Mouse (Mus musculus): ENCODE measurements around the gene Ngdn. TPM values are rescaled to one million over a fixed set of nuclear protein-coding genes. Genes with fewer than 3 reads are reported as not detected.

The Ngdn gene
- total and polyA plus RNA-seq, 3 experiments, result 75.4 to 111 (median 77.9) TPM

- no peak overlapping the region for H3K27ac ChIP-seq (ENCODE audit: insufficient read depth, low read depth)
- dilution Hi-C loops (cut with MboI; ENCODE audit: extremely low pct_ligation_motif_present, extremely low pct_unique_long_range_greater_than_20kb, low sequenced_read_pairs), result no loop called here
- in situ Hi-C loops (cut with MboI; ENCODE audit: low pct_ligation_motif_present, low pct_unique_long_range_greater_than_20kb, low sequenced_read_pairs), result no loop called here
- H3K4me1 ChIP-seq (ENCODE audit: control insufficient read depth in 1 of 2, insufficient read depth in 2 of 2), result no peaks in the 10 kb centered on the region
- H3K9ac ChIP-seq (ENCODE audit: insufficient read depth, low read depth), result no peak overlapping the region
- H3K4me2 ChIP-seq (ENCODE audit: insufficient read depth, low read depth, poor library complexity, severe bottlenecking), result no peak overlapping the region
- H3K79me2 ChIP-seq (replicated peaks; ENCODE audit: control insufficient read depth, extremely low read depth, insufficient read depth, poor library complexity, severe bottlenecking), result no peaks in the 10 kb centered on the region
- no peak overlapping the region for H3K4me3 ChIP-seq (replicated peaks in 1 of 3; ENCODE audit: low read depth in 2 of 3, low read length in 2 of 3, poor library complexity in 1 of 3)
- TF ChIP-seq ZC3H11A (IDR thresholded peaks at IDR 0.05; ENCODE audit: low read depth, low read length), result no peak
- TF ChIP-seq CHD1 (IDR thresholded peaks at IDR 0.05; ENCODE audit: low read depth, low read length), result no peak
- no peak for TF ChIP-seq JUND (conservative IDR thresholded peaks at IDR 0.05; ENCODE audit: low read depth, low read length)
- no peak for TF ChIP-seq USF2 (conservative IDR thresholded peaks at IDR 0.05; ENCODE audit: low read depth, low read length)
- no peak for TF ChIP-seq IRF4 (IDR thresholded peaks at IDR 0.05; ENCODE audit: low read depth, low read length)
- no peak for TF ChIP-seq SIN3A (IDR thresholded peaks at IDR 0.05; ENCODE audit: low read length)
- no peak for TF ChIP-seq BHLHE40 (IDR thresholded peaks at IDR 0.05; ENCODE audit: low read depth, low read length)
- no peak for TF ChIP-seq MAFK (IDR thresholded peaks at IDR 0.05; ENCODE audit: insufficient replicate concordance, low read length)
- TF ChIP-seq MEF2A (IDR thresholded peaks at IDR 0.05; ENCODE audit: borderline replicate concordance, low read depth, low read length), result no peak
- TF ChIP-seq USF1 (IDR thresholded peaks at IDR 0.05; ENCODE audit: low read depth, low read length), result no peak
- TF ChIP-seq ZMIZ1 (IDR thresholded peaks at IDR 0.05; ENCODE audit: low read depth, low read length), result no peak
- no peak for TF ChIP-seq MAZ (IDR thresholded peaks at IDR 0.05; ENCODE audit: low read depth, low read length)
- TF ChIP-seq MXI1 (IDR thresholded peaks at IDR 0.05; ENCODE audit: low read depth, low read length), result no peak
- TF ChIP-seq EP300 (IDR thresholded peaks at IDR 0.05; ENCODE audit: low read length), result no peak
- peaks cover 3% of the 10 kb centered on the region for H3K9me3 ChIP-seq (replicated peaks; ENCODE audit: low read length)
- H3K36me3 ChIP-seq (replicated peaks in 1 of 2; ENCODE audit: control insufficient read depth in 1 of 2, insufficient read depth in 1 of 2, low read length in 1 of 2), result no peaks in the 10 kb centered on the region
- peaks cover 46% of the 10 kb centered on the region for H3K27me3 ChIP-seq (replicated peaks)
- no peak for DNase-seq (ENCODE audit: extremely low read depth)
Observed at GRCm38 (mm10) chr14:55006541-55006940, 8.7 kb upstream of the Ngdn start.

- dilution Hi-C loops (cut with MboI; ENCODE audit: extremely low pct_ligation_motif_present, extremely low pct_unique_long_range_greater_than_20kb, low sequenced_read_pairs), result no loop called here
- H3K4me2 ChIP-seq (ENCODE audit: insufficient read depth, low read depth, poor library complexity, severe bottlenecking), result no peak overlapping the region
- no peaks in the 10 kb centered on the region for H3K36me3 ChIP-seq (replicated peaks in 1 of 2; ENCODE audit: control insufficient read depth in 1 of 2, insufficient read depth in 1 of 2, low read length in 1 of 2)
- H3K79me2 ChIP-seq (replicated peaks; ENCODE audit: control insufficient read depth, extremely low read depth, insufficient read depth, poor library complexity, severe bottlenecking), result no peaks in the 10 kb centered on the region
- DNase-seq (ENCODE audit: extremely low read depth), result no peak
- no peak overlapping the region for H3K4me3 ChIP-seq (replicated peaks in 1 of 3; ENCODE audit: low read depth in 2 of 3, low read length in 2 of 3, poor library complexity in 1 of 3)
- TF ChIP-seq UBTF (IDR thresholded peaks at IDR 0.05; ENCODE audit: low read depth, low read length), result no peak
- TF ChIP-seq CTCF (conservative IDR thresholded peaks at IDR 0.05 in 1 of 2, IDR thresholded peaks at IDR 0.05 in 1 of 2; ENCODE audit: low read depth in 2 of 2, low read length in 2 of 2), result no peak
- no peak for TF ChIP-seq MAX (IDR thresholded peaks at IDR 0.05; ENCODE audit: low read length)
- TF ChIP-seq GABPA (IDR thresholded peaks at IDR 0.05; ENCODE audit: insufficient replicate concordance, low read depth, low read length), result no peak
- TF ChIP-seq CHD1 (IDR thresholded peaks at IDR 0.05; ENCODE audit: low read depth, low read length), result no peak
- TF ChIP-seq BHLHE40 (IDR thresholded peaks at IDR 0.05; ENCODE audit: low read depth, low read length), result no peak
- no peak for TF ChIP-seq TBP (conservative IDR thresholded peaks at IDR 0.05; ENCODE audit: low read depth, low read length)
- no peak for TF ChIP-seq EP300 (IDR thresholded peaks at IDR 0.05; ENCODE audit: low read length)
- TF ChIP-seq CHD2 (IDR thresholded peaks at IDR 0.05; ENCODE audit: low read length), result no peak
- no peak for TF ChIP-seq MXI1 (IDR thresholded peaks at IDR 0.05; ENCODE audit: low read depth, low read length)
- TF ChIP-seq E2F4 (IDR thresholded peaks at IDR 0.05; ENCODE audit: insufficient replicate concordance, low read depth, low read length), result no peak
- TF ChIP-seq NELFE (IDR thresholded peaks at IDR 0.05; ENCODE audit: low read depth, low read length), result no peak
- no peak for TF ChIP-seq SMC3 (IDR thresholded peaks at IDR 0.05; ENCODE audit: low read depth, low read length)
- no peak for TF ChIP-seq TCF12 (IDR thresholded peaks at IDR 0.05; ENCODE audit: low read depth, low read length)
- no peak for TF ChIP-seq POLR2AphosphoS2 (IDR thresholded peaks at IDR 0.05; ENCODE audit: low read depth, low read length)
- no peak for TF ChIP-seq JUND (conservative IDR thresholded peaks at IDR 0.05; ENCODE audit: low read depth, low read length)
- no peak for TF ChIP-seq IRF4 (IDR thresholded peaks at IDR 0.05; ENCODE audit: low read depth, low read length)
- H3K27ac ChIP-seq (ENCODE audit: insufficient read depth, low read depth), result no peak overlapping the region
- peaks cover 42% of the 10 kb centered on the region for H3K27me3 ChIP-seq (replicated peaks)
- H3K9me3 ChIP-seq (replicated peaks; ENCODE audit: low read length), result peaks cover 2% of the 10 kb centered on the region
- H3K4me1 ChIP-seq (ENCODE audit: control insufficient read depth in 1 of 2, insufficient read depth in 2 of 2), result no peaks in the 10 kb centered on the region
- no peak overlapping the region for H3K9ac ChIP-seq (ENCODE audit: insufficient read depth, low read depth)
- in situ Hi-C loops (cut with MboI; ENCODE audit: low pct_ligation_motif_present, low pct_unique_long_range_greater_than_20kb, low sequenced_read_pairs), result no loop called here
Observed at GRCm38 (mm10) chr14:55007120-55007908, 7.9 kb upstream of the Ngdn start.

Data from CH12.LX (cell line).